Mouse (Mus musculus): ENCODE results near the gene Cmc2. TPM values are rescaled to one million over a fixed set of nuclear protein-coding genes. Genes with fewer than 3 reads are reported as not detected.

The Cmc2 gene
- polyA plus RNA-seq, 1 experiment from 2014 or later, result 92.9 TPM

GRCm38 (mm10) chr8:116923526-116923925 is 2.3 kb upstream of the Cmc2 start:
- H3K9me3 ChIP-seq (ENCODE audit: control insufficient read depth, low read length), result no peaks in the 10 kb centered on the region
- no peak for ATAC-seq (ENCODE audit: low read depth)
- H3K4me1 ChIP-seq (replicated peaks; ENCODE audit: control insufficient read depth, insufficient read depth, low read length), result peaks cover 14% of the 10 kb centered on the region
- H3K27ac ChIP-seq (ENCODE audit: low read length), result no peak overlapping the region
- no peak overlapping the region for H3K4me3 ChIP-seq (ENCODE audit: low read length)
- no peak overlapping the region for H3K9ac ChIP-seq (ENCODE audit: low read length)
- H3K36me3 ChIP-seq (ENCODE audit: control insufficient read depth, insufficient read depth, low read length), result peaks cover 12% of the 10 kb centered on the region
- WGBS, result 84% methylated on average over 8 of the region's 8 CpGs
- no peaks in the 10 kb centered on the region for H3K27me3 ChIP-seq (ENCODE audit: control insufficient read depth, insufficient read depth, low read depth, low read length)
- no peak overlapping the region for H3K4me2 ChIP-seq (ENCODE audit: low read depth, low read length)

GRCm38 (mm10) chr8:116922060-116922757 is 954 bp upstream of the Cmc2 start:
- Histone ChIP-seq H3K27ac (ENCODE audit: low read length) (peak overlapping the region; percentile 86), H3K4me2 (ENCODE audit: low read depth, low read length) (peak overlapping the region; percentile 71), H3K4me3 (ENCODE audit: low read length) (peak overlapping the region; percentile 93), H3K27me3 (ENCODE audit: control insufficient read depth, insufficient read depth, low read depth, low read length) (no peaks in the 10 kb centered on the region), H3K9ac (ENCODE audit: low read length) (peak overlapping the region; percentile 84), H3K4me1 (replicated peaks; ENCODE audit: control insufficient read depth, insufficient read depth, low read length) (peaks cover 14% of the 10 kb centered on the region), H3K9me3 (ENCODE audit: control insufficient read depth, low read length) (no peaks in the 10 kb centered on the region), H3K36me3 (ENCODE audit: control insufficient read depth, insufficient read depth, low read length) (peaks cover 9% of the 10 kb centered on the region; the same call in 1 of the 2 replicates)
- WGBS, result 27% methylated on average over 17 of the region's 17 CpGs
- no peak for ATAC-seq (ENCODE audit: low read depth)

GRCm38 (mm10) chr8:116921005-116921336 is 284 bp downstream of the Cmc2 start:
- peak overlapping the region; percentile 71 for H3K4me2 ChIP-seq (ENCODE audit: low read depth, low read length)
- H3K27me3 ChIP-seq (ENCODE audit: control insufficient read depth, insufficient read depth, low read depth, low read length), result no peaks in the 10 kb centered on the region
- peaks cover 5% of the 10 kb centered on the region; the same call in 1 of the 2 replicates for H3K36me3 ChIP-seq (ENCODE audit: control insufficient read depth, insufficient read depth, low read length)
- peaks cover 14% of the 10 kb centered on the region for H3K4me1 ChIP-seq (replicated peaks; ENCODE audit: control insufficient read depth, insufficient read depth, low read length)
- peak; percentile 61 for ATAC-seq (ENCODE audit: low read depth)
- no peaks in the 10 kb centered on the region for H3K9me3 ChIP-seq (ENCODE audit: control insufficient read depth, low read length)
- WGBS, result under 1% methylated on average over 22 of the region's 22 CpGs
- H3K27ac ChIP-seq (ENCODE audit: low read length), result peak overlapping the region; percentile 86
- H3K4me3 ChIP-seq (ENCODE audit: low read length), result peak overlapping the region; percentile 93
- H3K9ac ChIP-seq (ENCODE audit: low read length), result peak overlapping the region; percentile 84

GRCm38 (mm10) chr8:116905836-116906235 is 15.4 kb downstream of the Cmc2 start:
- peaks cover 6% of the 10 kb centered on the region for H3K36me3 ChIP-seq (ENCODE audit: control insufficient read depth, insufficient read depth, low read length)
- 94% methylated on average over 4 of the region's 4 CpGs for WGBS
- no peak overlapping the region for H3K9ac ChIP-seq (ENCODE audit: low read length)

GRCm38 (mm10) chr8:116905252-116905651 is 16.0 kb downstream of the Cmc2 start:
- Histone ChIP-seq H3K27me3 (ENCODE audit: control insufficient read depth, insufficient read depth, low read depth, low read length) (no peaks in the 10 kb centered on the region), H3K9ac (ENCODE audit: low read length) (no peak overlapping the region), H3K4me3 (ENCODE audit: low read length) (no peak overlapping the region), H3K4me2 (ENCODE audit: low read depth, low read length) (no peak overlapping the region), H3K27ac (ENCODE audit: low read length) (no peak overlapping the region), H3K9me3 (ENCODE audit: control insufficient read depth, low read length) (no peaks in the 10 kb centered on the region), H3K36me3 (ENCODE audit: control insufficient read depth, insufficient read depth, low read length) (peaks cover 6% of the 10 kb centered on the region), H3K4me1 (replicated peaks; ENCODE audit: control insufficient read depth, insufficient read depth, low read length) (no peaks in the 10 kb centered on the region)
- 86% methylated on average over 4 of the region's 4 CpGs for WGBS
- ATAC-seq (ENCODE audit: low read depth), result no peak

More at GRCm38 (mm10) chr8:116905836-116906235, 15.4 kb downstream of the Cmc2 start:
- no peak overlapping the region for H3K27ac ChIP-seq (ENCODE audit: low read length)
- H3K4me1 ChIP-seq (replicated peaks; ENCODE audit: control insufficient read depth, insufficient read depth, low read length), result no peaks in the 10 kb centered on the region
- H3K4me3 ChIP-seq (ENCODE audit: low read length), result no peak overlapping the region
- no peak for ATAC-seq (ENCODE audit: low read depth)
- H3K27me3 ChIP-seq (ENCODE audit: control insufficient read depth, insufficient read depth, low read depth, low read length), result no peaks in the 10 kb centered on the region
- H3K9me3 ChIP-seq (ENCODE audit: control insufficient read depth, low read length), result no peaks in the 10 kb centered on the region
- no peak overlapping the region for H3K4me2 ChIP-seq (ENCODE audit: low read depth, low read length)

- 91% methylated on average over 4 of the region's 4 CpGs for WGBS
- Histone ChIP-seq H3K9me3 (ENCODE audit: control insufficient read depth, low read length) (no peaks in the 10 kb centered on the region), H3K4me3 (ENCODE audit: low read length) (no peak overlapping the region), H3K36me3 (ENCODE audit: control insufficient read depth, insufficient read depth, low read length) (peaks cover 6% of the 10 kb centered on the region), H3K27me3 (ENCODE audit: control insufficient read depth, insufficient read depth, low read depth, low read length) (no peaks in the 10 kb centered on the region), H3K9ac (ENCODE audit: low read length) (no peak overlapping the region), H3K4me2 (ENCODE audit: low read depth, low read length) (no peak overlapping the region), H3K27ac (ENCODE audit: low read length) (no peak overlapping the region), H3K4me1 (replicated peaks; ENCODE audit: control insufficient read depth, insufficient read depth, low read length) (no peaks in the 10 kb centered on the region)
- no peak for ATAC-seq (ENCODE audit: low read depth)
Measured at GRCm38 (mm10) chr8:116904736-116905135, 16.5 kb downstream of the Cmc2 start.

- no peak overlapping the region for H3K4me3 ChIP-seq (ENCODE audit: low read length)
- H3K9ac ChIP-seq (ENCODE audit: low read length), result no peak overlapping the region
- H3K4me1 ChIP-seq (replicated peaks; ENCODE audit: control insufficient read depth, insufficient read depth, low read length), result no peaks in the 10 kb centered on the region
- no peaks in the 10 kb centered on the region for H3K27me3 ChIP-seq (ENCODE audit: control insufficient read depth, insufficient read depth, low read depth, low read length)
- peaks cover 7% of the 10 kb centered on the region for H3K36me3 ChIP-seq (ENCODE audit: control insufficient read depth, insufficient read depth, low read length)
- H3K4me2 ChIP-seq (ENCODE audit: low read depth, low read length), result no peak overlapping the region
- 63% methylated on average over 6 of the region's 6 CpGs for WGBS
- peaks cover 6% of the 10 kb centered on the region for H3K9me3 ChIP-seq (ENCODE audit: control insufficient read depth, low read length)
- no peak overlapping the region for H3K27ac ChIP-seq (ENCODE audit: low read length)
- ATAC-seq (ENCODE audit: low read depth), result no peak
Measured at GRCm38 (mm10) chr8:116895521-116895920, 25.7 kb downstream of the Cmc2 start.

GRCm38 (mm10) chr8:116893938-116894337 is 27.3 kb downstream of the Cmc2 start:
- no peaks in the 10 kb centered on the region for H3K4me1 ChIP-seq (replicated peaks; ENCODE audit: control insufficient read depth, insufficient read depth, low read length)
- H3K27me3 ChIP-seq (ENCODE audit: control insufficient read depth, insufficient read depth, low read depth, low read length), result no peaks in the 10 kb centered on the region
- WGBS, result 51% methylated on average over 11 of the region's 11 CpGs

GRCm38 (mm10) chr8:116892636-116893035 is 28.6 kb downstream of the Cmc2 start:
- H3K27me3 ChIP-seq (ENCODE audit: control insufficient read depth, insufficient read depth, low read depth, low read length), result no peaks in the 10 kb centered on the region
- 62% methylated on average over 9 of the region's 9 CpGs for WGBS
- H3K4me3 ChIP-seq (ENCODE audit: low read length), result no peak overlapping the region
- peaks cover 16% of the 10 kb centered on the region for H3K36me3 ChIP-seq (ENCODE audit: control insufficient read depth, insufficient read depth, low read length)
- no peak overlapping the region for H3K9ac ChIP-seq (ENCODE audit: low read length)
- no peak overlapping the region for H3K27ac ChIP-seq (ENCODE audit: low read length)
- no peaks in the 10 kb centered on the region for H3K4me1 ChIP-seq (replicated peaks; ENCODE audit: control insufficient read depth, insufficient read depth, low read length)
- no peak for ATAC-seq (ENCODE audit: low read depth)
- H3K9me3 ChIP-seq (ENCODE audit: control insufficient read depth, low read length), result peaks cover 6% of the 10 kb centered on the region
- no peak overlapping the region for H3K4me2 ChIP-seq (ENCODE audit: low read depth, low read length)

More at GRCm38 (mm10) chr8:116893938-116894337, 27.3 kb downstream of the Cmc2 start:
- Histone ChIP-seq H3K4me2 (ENCODE audit: low read depth, low read length) (no peak overlapping the region), H3K4me3 (ENCODE audit: low read length) (no peak overlapping the region), H3K36me3 (ENCODE audit: control insufficient read depth, insufficient read depth, low read length) (peaks cover 13% of the 10 kb centered on the region), H3K9ac (ENCODE audit: low read length) (no peak overlapping the region), H3K27ac (ENCODE audit: low read length) (no peak overlapping the region), H3K9me3 (ENCODE audit: control insufficient read depth, low read length) (peaks cover 6% of the 10 kb centered on the region)
- no peak for ATAC-seq (ENCODE audit: low read depth)

Measured in lung, embryonic 16.5 days (tissue).